Mouse (Mus musculus): ENCODE measurements around the gene Serpinb6e. TPM values are rescaled to one million over a fixed set of nuclear protein-coding genes. Genes with fewer than 3 reads are reported as not detected.

Gene Serpinb6e
- 0.05 TPM in 2 replicates for polyA plus RNA-seq (2012; rRNA removed)

DNA sequence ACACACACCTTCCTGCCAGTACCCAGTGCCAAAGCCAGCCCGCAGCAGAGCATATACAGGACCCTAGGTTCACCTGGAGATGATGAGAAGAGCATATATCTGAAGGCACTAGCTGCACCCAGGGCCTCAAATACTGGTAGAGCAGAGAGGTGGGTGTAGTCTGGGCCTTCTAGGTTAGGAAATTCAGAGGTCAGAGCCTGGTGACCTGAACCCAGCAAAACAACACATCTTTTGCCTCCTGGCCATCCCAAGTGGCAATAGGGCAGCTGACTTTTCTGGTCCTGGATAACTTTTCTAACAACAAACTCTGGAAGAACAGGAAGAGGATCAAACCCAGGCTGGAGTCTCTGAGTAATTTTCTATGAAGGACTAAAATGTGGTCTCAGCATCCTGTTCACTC is at the start of gene Serpinb6e:
Serpinb6e (minus strand) TSS at position 101 of the 400 bp plus-strand sequence.

Other genes starting within 250 kb of the Serpinb6e start
- not detected in 2 replicates for gene Serpinb6d, start 182.0 kb downstream of the Serpinb6e start, polyA plus RNA-seq (2012; rRNA removed)
- gene Serpinb6c, start 62.3 kb upstream of the Serpinb6e start, polyA plus RNA-seq (2012; rRNA removed): 0.31 and 0.35 TPM in 2 replicates
- gene Nqo2, start 121.3 kb upstream of the Serpinb6e start, polyA plus RNA-seq (2012; rRNA removed): 4.2 and 5.7 TPM in 2 replicates
- 3.3 and 3.8 TPM in 2 replicates for gene Ripk1, start 159.0 kb upstream of the Serpinb6e start, polyA plus RNA-seq (2012; rRNA removed)
- gene Serpinb6a, start 159.4 kb upstream of the Serpinb6e start, polyA plus RNA-seq (2012; rRNA removed): 38.0 and 39.3 TPM in 2 replicates
- 30.4 and 35.4 TPM in 2 replicates for gene Bphl, start 194.2 kb upstream of the Serpinb6e start, polyA plus RNA-seq (2012; rRNA removed)
- gene Tubb2a, start 234.6 kb upstream of the Serpinb6e start, polyA plus RNA-seq (2012; rRNA removed): 5,552 and 5,589 TPM in 2 replicates

Measured in central nervous system, embryonic 18 days (tissue).